Mouse (Mus musculus) limb, embryonic 10.5 days (tissue): ENCODE measurements around the gene 2200002D01Rik. TPM values are rescaled to one million over a fixed set of nuclear protein-coding genes. Genes with fewer than 3 reads are reported as not detected.
A peak's percentile ranks its signal among the peaks of the same experiment; 100 is the strongest.

Experiments used
- DNase-seq: peaks from one replicate; pipeline ENCODE4 v3.0.0-alpha.2; 2017; ENCODE audit warnings: low spot score
- H3K27ac ChIP-seq: fragments of 300-500 bp; sonication (generic); 2 replicates; pipeline ENCODE4 v1.5.1; 2016; ENCODE audit warnings: mild to moderate bottlenecking
- H3K27me3 ChIP-seq: fragments of 300-500 bp; sonication (generic); 2 replicates; pipeline ENCODE4 v1.6.1; 2016; ENCODE audit warnings: low read depth, mild to moderate bottlenecking; ENCODE audit not compliant: poor library complexity, severe bottlenecking
- H3K36me3 ChIP-seq: fragments of 300-500 bp; sonication (generic); 2 replicates; pipeline ENCODE4 v1.6.1; 2016; ENCODE audit warnings: mild to moderate bottlenecking, moderate library complexity
- H3K4me1 ChIP-seq: fragments of 300-500 bp; sonication (generic); 2 replicates; pipeline ENCODE4 v1.6.1; 2016
- H3K4me3 ChIP-seq: fragments of 300-500 bp; sonication (generic); 2 replicates; pipeline ENCODE4 v1.5.1; 2016; ENCODE audit warnings: mild to moderate bottlenecking, moderate library complexity
- H3K9me3 ChIP-seq: fragments of 300-500 bp; sonication (generic); replicated peaks from 2 replicates; pipeline ENCODE4 v1.6.1; 2016; ENCODE audit warnings: mild to moderate bottlenecking
- WGBS: fragments of 180-500 bp; shearing (Covaris S2); methylation state at CpG from one replicate; pipeline ENCODE4 v1.1.7; 2016; 5-methylcytosine and 5-hydroxymethylcytosine counted together
- polyA plus RNA-seq: library from polyadenylated mRNA; unstranded; fragments of >200 nt; fragmentation: Nextera tagmentation; extraction: Ambion mirVana; gene quantifications from 2 replicates; pipeline ENCODE4 v1.2.1, GENCODE M21; 2016

2200002D01Rik gene
- polyA plus RNA-seq, 1 experiment from 2014 or later, result 2.6 TPM

- H3K27me3 ChIP-seq, result no peaks in the 10 kb centered on the region
- 68% methylated on average over 4 of the region's 4 CpGs for WGBS
- H3K9me3 ChIP-seq, result no peaks in the 10 kb centered on the region
- no peak overlapping the region for H3K4me3 ChIP-seq
- H3K36me3 ChIP-seq, result no peaks in the 10 kb centered on the region
- H3K27ac ChIP-seq, result no peak overlapping the region
- no peak for DNase-seq
- peaks cover 16% of the 10 kb centered on the region for H3K4me1 ChIP-seq
Observed at GRCm38 (mm10) chr7:29266931-29267330, 18.7 kb upstream of the 2200002D01Rik start.

- H3K4me1 ChIP-seq, result peaks cover 14% of the 10 kb centered on the region
- H3K27me3 ChIP-seq, result no peaks in the 10 kb centered on the region
- no peak overlapping the region for H3K4me3 ChIP-seq
- H3K36me3 ChIP-seq, result no peaks in the 10 kb centered on the region
- DNase-seq, result no peak
- no peaks in the 10 kb centered on the region for H3K9me3 ChIP-seq
- 89% methylated on average over 7 of the region's 7 CpGs for WGBS
- 0 out of 2 replicates have a peak overlapping the region, but pooled peaks have one; percentile 25 for H3K27ac ChIP-seq
Observed at GRCm38 (mm10) chr7:29265636-29266035, 17.4 kb upstream of the 2200002D01Rik start.

GRCm38 (mm10) chr7:29263831-29264230 is 15.6 kb upstream of the 2200002D01Rik start:
- 87% methylated on average over 3 of the region's 3 CpGs for WGBS
- H3K9me3 ChIP-seq, result no peaks in the 10 kb centered on the region
- no peak overlapping the region for H3K4me3 ChIP-seq
- DNase-seq, result no peak
- peaks cover 30% of the 10 kb centered on the region for H3K4me1 ChIP-seq
- no peaks in the 10 kb centered on the region for H3K27me3 ChIP-seq
- H3K27ac ChIP-seq, result no peak overlapping the region
- H3K36me3 ChIP-seq, result no peaks in the 10 kb centered on the region

GRCm38 (mm10) chr7:29262151-29262550 is 13.9 kb upstream of the 2200002D01Rik start:
- H3K4me1 ChIP-seq, result peaks cover 44% of the 10 kb centered on the region
- no peak for DNase-seq
- H3K36me3 ChIP-seq, result 0 out of 2 replicates have a peak, but pooled peaks cover 5% of the 10 kb centered on the region
- 75% methylated on average over 6 of the region's 6 CpGs for WGBS
- no peaks in the 10 kb centered on the region for H3K9me3 ChIP-seq
- H3K4me3 ChIP-seq, result no peak overlapping the region
- no peaks in the 10 kb centered on the region for H3K27me3 ChIP-seq
- no peak overlapping the region for H3K27ac ChIP-seq

GRCm38 (mm10) chr7:29259781-29260730 is 11.8 kb upstream of the 2200002D01Rik start:
- H3K36me3 ChIP-seq, result 0 out of 2 replicates have a peak, but pooled peaks cover 5% of the 10 kb centered on the region
- H3K4me3 ChIP-seq, result peak overlapping the region; percentile 33
- peak overlapping the region; percentile 84 for H3K27ac ChIP-seq
- H3K4me1 ChIP-seq, result peaks cover 37% of the 10 kb centered on the region
- H3K27me3 ChIP-seq, result no peaks in the 10 kb centered on the region
- WGBS, result 80% methylated on average over 10 of the region's 10 CpGs
- peak; percentile 48 for DNase-seq
- no peaks in the 10 kb centered on the region for H3K9me3 ChIP-seq

GRCm38 (mm10) chr7:29257368-29257767 is 9.1 kb upstream of the 2200002D01Rik start:
- Histone ChIP-seq H3K27ac (no peak overlapping the region), H3K4me1 (peaks cover 50% of the 10 kb centered on the region), H3K4me3 (no peak overlapping the region), H3K36me3 (0 out of 2 replicates have a peak, but pooled peaks cover 5% of the 10 kb centered on the region), H3K27me3 (no peaks in the 10 kb centered on the region), H3K9me3 (no peaks in the 10 kb centered on the region)
- WGBS, result 100% methylated on average over 1 of the region's 1 CpGs
- DNase-seq, result no peak

- Histone ChIP-seq H3K27me3 (no peaks in the 10 kb centered on the region), H3K27ac (no peak overlapping the region), H3K9me3 (no peaks in the 10 kb centered on the region), H3K4me3 (no peak overlapping the region), H3K36me3 (0 out of 2 replicates have a peak, but pooled peaks cover 5% of the 10 kb centered on the region), H3K4me1 (peaks cover 45% of the 10 kb centered on the region)
- no peak for DNase-seq
- 85% methylated on average over 4 of the region's 4 CpGs for WGBS
Observed at GRCm38 (mm10) chr7:29255875-29256274, 7.6 kb upstream of the 2200002D01Rik start.

- Histone ChIP-seq H3K9me3 (no peaks in the 10 kb centered on the region), H3K27me3 (peaks cover 7% of the 10 kb centered on the region), H3K4me3 (no peak overlapping the region), H3K4me1 (peaks cover 28% of the 10 kb centered on the region), H3K36me3 (0 out of 2 replicates have a peak, but pooled peaks cover 5% of the 10 kb centered on the region), H3K27ac (0 out of 2 replicates have a peak overlapping the region, but pooled peaks have one; percentile 6)
- WGBS, result 53% methylated on average over 5 of the region's 5 CpGs
- DNase-seq, result no peak
Observed at GRCm38 (mm10) chr7:29253842-29254241, 5.6 kb upstream of the 2200002D01Rik start.

GRCm38 (mm10) chr7:29251166-29251565 is 2.9 kb upstream of the 2200002D01Rik start:
- no peak overlapping the region for H3K4me3 ChIP-seq
- no peaks in the 10 kb centered on the region for H3K9me3 ChIP-seq
- peaks cover 21% of the 10 kb centered on the region for H3K27me3 ChIP-seq
- DNase-seq, result no peak
- H3K27ac ChIP-seq, result no peak overlapping the region
- WGBS, result 78% methylated on average over 3 of the region's 3 CpGs
- H3K4me1 ChIP-seq, result peaks cover 32% of the 10 kb centered on the region
- H3K36me3 ChIP-seq, result peaks cover 14% of the 10 kb centered on the region

GRCm38 (mm10) chr7:29247706-29248105 is 560 bp downstream of the 2200002D01Rik start:
- Histone ChIP-seq H3K36me3 (peaks cover 39% of the 10 kb centered on the region), H3K4me3 (peak overlapping the region; percentile 48), H3K9me3 (no peaks in the 10 kb centered on the region), H3K4me1 (peaks cover 18% of the 10 kb centered on the region), H3K27ac (peak overlapping the region; percentile 68), H3K27me3 (peaks cover 21% of the 10 kb centered on the region)
- WGBS, result 6% methylated on average over 19 of the region's 19 CpGs
- peak; percentile 45 for DNase-seq

- no peaks in the 10 kb centered on the region for H3K9me3 ChIP-seq
- peaks cover 39% of the 10 kb centered on the region for H3K36me3 ChIP-seq
- H3K4me3 ChIP-seq, result peak overlapping the region; percentile 48
- peaks cover 21% of the 10 kb centered on the region for H3K27me3 ChIP-seq
- peaks cover 18% of the 10 kb centered on the region for H3K4me1 ChIP-seq
- H3K27ac ChIP-seq, result peak overlapping the region; percentile 68
- peak; percentile 92 for DNase-seq
- WGBS, result 25% methylated on average over 16 of the region's 16 CpGs
Observed at GRCm38 (mm10) chr7:29247314-29247700, 959 bp downstream of the 2200002D01Rik start.

GRCm38 (mm10) chr7:29246619-29247313 is 1.5 kb downstream of the 2200002D01Rik start:
- no peak for DNase-seq
- Histone ChIP-seq H3K27me3 (peaks cover 21% of the 10 kb centered on the region), H3K4me1 (peaks cover 18% of the 10 kb centered on the region), H3K27ac (peak overlapping the region; percentile 68; the same call in 1 of the 2 replicates), H3K9me3 (no peaks in the 10 kb centered on the region), H3K4me3 (peak overlapping the region; percentile 48), H3K36me3 (peaks cover 39% of the 10 kb centered on the region)
- 84% methylated on average over 21 of the region's 21 CpGs for WGBS

- Histone ChIP-seq H3K9me3 (no peaks in the 10 kb centered on the region), H3K27me3 (peaks cover 21% of the 10 kb centered on the region), H3K4me1 (peaks cover 18% of the 10 kb centered on the region), H3K36me3 (peaks cover 39% of the 10 kb centered on the region), H3K4me3 (no peak overlapping the region), H3K27ac (no peak overlapping the region)
- 96% methylated on average over 5 of the region's 5 CpGs for WGBS
- DNase-seq, result no peak
Observed at GRCm38 (mm10) chr7:29246015-29246414, 2.3 kb downstream of the 2200002D01Rik start.
